Mouse (Mus musculus) left cerebral cortex, adult 2 months (tissue): ENCODE measurements at regions not wholly inside any gene's neighbourhood (a gene's known extent, or its start where the extent isn't known, plus 50 kb on each side); places are given as distances from the start of the nearest gene placed in this dataset.
A peak's percentile ranks its signal among the peaks of the same experiment; 100 is the strongest.

ENCODE experiments used
- DNase-seq, 2 experiments: peaks; one replicate each; pipeline ENCODE4 v3.0.0; 2021 to 2022; ENCODE audit warnings: low spot score in 2 of 2, mixed read lengths in 1 of 2; ENCODE audit errors: extremely low spot score in 1 of 2
- H3K27ac ChIP-seq: fragments of 200-600 bp; 2 replicates; pipeline ENCODE4 v1.8.1; 2022
- H3K4me3 ChIP-seq: fragments of 200-600 bp; 2 replicates; pipeline ENCODE4 v1.8.1; 2022
- CTCF ChIP-seq: fragments of 200-600 bp; IDR thresholded peaks from 2 replicates; pipeline ENCODE4 v1.8.1; 2022; ENCODE audit warnings: antibody characterized with exemption, mild to moderate bottlenecking, moderate library complexity
- intact Hi-C: fragments of 180-260 bp; cut with DNase I; formaldehyde crosslinking; loops from one replicate; pipeline ENCODE4 v1.15.1; 2025

DNA sequence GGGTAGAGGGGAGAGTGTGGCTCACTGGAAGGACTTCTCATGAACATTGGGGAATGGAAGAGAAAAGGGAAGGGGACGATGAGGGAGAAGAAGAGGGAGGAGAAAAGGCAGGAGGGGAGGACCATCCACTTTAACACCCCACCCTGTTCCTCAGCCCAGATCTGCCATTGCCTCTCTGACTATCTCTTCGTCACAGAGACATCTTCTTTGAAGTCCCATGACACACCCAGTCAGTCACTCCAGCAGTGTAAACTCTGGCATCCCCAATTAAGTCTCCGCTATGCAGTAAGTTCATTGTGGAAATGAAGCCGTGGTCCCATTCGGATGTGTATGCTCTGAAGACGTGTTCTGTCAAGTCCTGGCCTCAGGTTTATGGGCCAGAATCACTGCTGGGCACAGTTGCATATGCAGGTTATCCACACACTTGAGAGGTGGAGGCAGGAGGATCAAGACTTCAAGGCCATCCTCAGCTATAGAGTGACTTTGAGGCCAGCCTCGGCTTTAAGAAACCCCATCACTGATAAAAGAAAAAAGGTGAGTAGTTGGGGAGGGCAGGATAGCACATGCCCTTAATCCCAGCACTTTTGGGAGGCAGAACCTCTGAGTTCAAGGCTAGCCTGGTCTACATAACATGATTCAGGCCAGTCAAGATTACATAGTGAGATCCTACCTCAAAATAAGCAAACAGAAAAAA lies 141.0 kb upstream of the Med13l start:
- no peak for DNase-seq
- intact Hi-C loops, result loop anchor here (10.0 kb wide), 1 partner anchor 145 kb away; no protein-coding TSS in a partner anchor
- no peak overlapping the region for H3K4me3 ChIP-seq
- no peak for TF ChIP-seq CTCF
- H3K27ac ChIP-seq, result no peak overlapping the region

DNA sequence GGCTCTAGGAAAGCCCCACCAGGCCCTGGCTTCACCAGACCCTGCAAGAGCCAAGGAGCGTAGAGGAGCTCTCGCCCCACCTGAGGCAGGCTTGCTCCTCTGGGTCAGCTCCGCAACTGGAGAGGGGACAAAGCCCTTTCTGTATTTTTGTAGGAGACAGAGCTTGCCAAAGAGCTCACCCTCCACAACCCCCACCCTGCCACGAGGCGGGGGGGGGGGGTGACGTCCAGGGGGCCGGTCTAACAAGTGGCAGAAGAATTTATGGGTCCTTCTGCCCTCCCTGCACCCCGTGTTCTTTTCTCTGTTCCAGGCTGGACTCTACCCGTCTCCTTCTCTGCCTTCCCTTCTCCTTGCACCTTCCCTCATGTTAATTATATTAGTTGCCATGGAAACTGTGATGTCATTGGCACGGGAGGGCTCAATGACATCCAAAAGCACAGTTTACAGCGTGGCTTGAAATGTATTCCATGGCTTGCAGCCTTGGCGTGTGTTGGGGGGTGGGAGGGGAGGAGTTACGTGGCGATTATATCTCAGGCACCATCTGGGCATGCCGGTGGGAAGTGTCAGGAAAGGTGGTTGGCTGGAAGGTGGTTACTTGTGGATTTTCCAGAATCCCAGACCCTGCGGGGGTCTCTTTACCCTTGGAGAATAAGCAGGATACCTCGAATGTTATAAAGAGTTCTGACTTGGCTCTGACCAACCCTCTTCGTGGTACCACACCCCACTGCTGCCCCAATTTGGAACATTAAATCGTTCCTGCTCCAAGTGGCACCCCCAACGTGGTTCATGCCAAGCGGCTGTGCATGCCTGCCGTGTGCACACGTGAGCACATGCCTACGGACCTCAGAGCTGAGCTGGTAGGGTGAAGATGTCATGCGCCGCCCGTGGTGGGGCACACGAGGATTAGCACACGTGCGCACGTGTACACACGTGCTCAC lies 138.3 kb upstream of the Med13l start:
- Histone ChIP-seq H3K27ac (peak overlapping the region; percentile 92), H3K4me3 (peak overlapping the region; percentile 38)
- DNase-seq, result peak; percentile 55 to 68
- intact Hi-C loops, result loop anchor here (2.0 to 10.0 kb wide), 3 partner anchors 41 to 147 kb away; no protein-coding TSS in a partner anchor
- no peak for TF ChIP-seq CTCF

DNA sequence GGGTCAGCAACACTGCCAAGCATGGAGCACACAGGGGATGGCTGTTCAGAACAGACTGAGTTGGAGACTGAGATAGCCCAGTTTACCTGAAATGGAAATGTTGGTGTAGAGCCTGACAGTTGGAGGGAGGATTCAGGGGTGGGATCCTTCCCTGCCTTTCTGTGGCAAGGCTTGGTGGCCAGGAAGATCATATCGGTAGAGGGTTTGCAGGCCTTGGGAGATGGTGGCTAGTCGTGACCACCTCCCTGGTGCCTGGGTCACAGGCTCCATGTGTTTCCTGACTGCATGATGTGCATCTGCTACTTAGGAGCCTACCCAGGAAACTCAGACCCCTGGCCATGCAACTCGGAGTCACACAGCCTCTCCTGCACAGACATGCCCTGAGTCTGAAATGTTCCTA lies 136.3 kb upstream of the Med13l start:
- no peak for DNase-seq
- no peak for TF ChIP-seq CTCF
- intact Hi-C loops, result loop anchor here (10.0 kb wide), 1 partner anchor 149 kb away; no protein-coding TSS in a partner anchor
- Histone ChIP-seq H3K27ac (peak overlapping the region; percentile 28; the same call in 1 of the 2 replicates), H3K4me3 (no peak overlapping the region)

DNA sequence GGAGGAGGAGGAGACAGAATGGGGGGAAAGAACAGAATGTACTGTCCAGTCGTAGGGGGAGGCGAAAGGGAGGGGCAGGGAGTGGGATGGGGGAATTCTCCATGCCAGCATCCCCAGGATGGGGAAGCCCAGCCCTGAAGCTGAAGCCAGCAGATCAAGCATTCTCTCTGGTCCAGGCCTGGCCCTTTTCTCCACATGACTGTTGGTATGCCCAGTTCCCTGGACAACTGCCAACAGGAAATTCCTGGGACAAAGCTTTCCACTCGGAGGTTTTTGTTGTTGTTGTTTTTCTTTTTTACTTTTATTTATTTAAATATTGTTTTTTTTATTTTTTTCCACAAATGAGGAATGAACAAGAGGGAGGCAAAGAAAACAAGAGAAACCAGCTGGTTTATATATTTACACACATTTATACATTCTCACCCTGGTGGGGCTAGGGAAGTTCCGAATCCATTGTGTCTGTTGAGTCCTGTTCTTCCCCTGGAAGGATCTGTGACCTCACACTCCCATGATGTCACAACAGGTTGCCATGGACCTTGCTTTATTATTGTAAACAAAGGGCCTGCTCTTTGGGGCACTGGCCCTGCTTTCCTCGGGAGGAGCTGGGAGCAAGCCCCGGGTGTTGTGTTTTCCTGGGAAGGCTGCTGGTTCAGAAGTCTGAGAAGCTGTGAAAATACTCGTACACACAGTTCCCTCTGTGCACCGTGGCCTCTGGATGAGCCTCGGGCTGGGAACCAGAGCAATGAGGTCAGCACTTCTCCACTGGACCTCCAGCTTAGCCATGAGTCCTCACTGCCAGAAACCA lies 135.5 kb upstream of the Med13l start:
- Histone ChIP-seq H3K27ac (peak overlapping the region; percentile 64), H3K4me3 (no peak overlapping the region)
- no peak for DNase-seq
- intact Hi-C loops, result loop anchor here (10.0 kb wide), 1 partner anchor 150 kb away; no protein-coding TSS in a partner anchor
- TF ChIP-seq CTCF, result no peak

- Histone ChIP-seq H3K27ac (peak overlapping the region; percentile 55; the same call in 1 of the 2 replicates), H3K4me3 (no peak overlapping the region)
- intact Hi-C loops, result loop anchor here (2.0 to 10.0 kb wide), 3 partner anchors 96 to 152 kb away; partner anchors contain the start of gene Med13l
- TF ChIP-seq CTCF, result no peak
- peak in 1 of 2 experiments; percentile 49 for DNase-seq
These were observed 133.8 kb upstream of the Med13l start for GRCm38 (mm10) chr5:118426673-118427072.

DNA sequence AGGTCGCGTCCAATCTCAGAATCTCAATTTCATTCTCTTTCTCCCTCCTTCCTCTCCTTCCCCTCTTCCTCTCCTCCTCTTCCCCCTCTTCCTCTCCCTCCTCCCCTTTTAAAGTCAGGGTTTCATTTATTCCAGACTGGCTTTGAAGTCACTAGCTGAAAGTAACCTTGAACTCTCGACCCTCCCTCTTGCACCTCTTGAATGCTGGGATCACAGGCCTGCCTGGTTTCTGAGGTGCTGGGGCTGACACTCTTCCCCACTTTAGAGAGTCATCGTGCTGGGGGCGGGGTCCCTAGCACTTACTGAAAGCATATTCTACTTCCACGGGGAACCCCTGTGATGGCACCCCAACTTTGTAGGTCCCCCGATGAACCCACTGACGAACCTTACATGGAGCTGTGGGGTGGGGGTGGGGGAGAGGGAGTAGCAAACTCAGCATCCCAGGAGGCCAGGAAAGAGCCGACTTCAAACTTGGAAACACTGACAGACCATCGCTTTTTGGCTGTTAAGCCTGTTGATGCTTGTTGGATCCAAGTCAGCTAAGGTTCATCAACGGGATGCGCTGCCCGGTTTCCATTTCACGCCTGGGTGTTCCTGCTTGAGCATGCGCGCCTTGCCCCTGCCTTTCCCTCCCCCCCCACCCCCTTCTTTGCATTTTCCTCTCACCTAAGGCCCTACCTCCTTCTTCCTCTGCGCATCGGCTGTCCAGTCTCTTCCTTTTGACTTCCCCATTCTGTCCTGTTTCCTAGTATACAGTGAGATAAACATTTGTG lies 132.0 kb upstream of the Med13l start:
- TF ChIP-seq CTCF, result no peak
- Histone ChIP-seq H3K4me3 (no peak overlapping the region), H3K27ac (no peak overlapping the region)
- no peak for DNase-seq
- intact Hi-C loops, result loop anchor here (10.0 kb wide), 1 partner anchor 154 kb away; no protein-coding TSS in a partner anchor

DNA sequence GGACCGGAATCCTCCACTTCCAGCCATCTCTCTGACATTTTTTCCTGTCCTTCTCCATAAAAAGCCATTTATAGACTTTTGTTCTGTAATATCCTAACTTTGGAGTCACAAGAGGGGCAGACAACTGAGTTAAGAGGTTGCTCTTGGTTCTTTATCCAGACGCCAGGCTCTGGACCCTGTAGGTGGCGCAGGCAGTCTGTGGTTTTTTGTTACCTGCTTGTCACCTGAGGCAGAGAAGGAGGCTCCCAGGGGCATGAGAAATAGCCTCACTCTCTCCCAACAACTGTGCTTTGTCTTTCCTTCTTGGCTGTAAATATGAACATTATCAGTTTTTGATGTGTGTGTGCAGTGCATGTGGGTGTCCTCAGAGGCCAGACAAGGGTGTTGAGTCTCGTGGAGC lies 126.9 kb upstream of the Med13l start:
- TF ChIP-seq CTCF, result no peak
- no peak overlapping the region for H3K27ac ChIP-seq
- no peak for DNase-seq
- intact Hi-C loops, result no loop called here
- no peak overlapping the region for H3K4me3 ChIP-seq

GRCm38 (mm10) chr5:118434718-118435555 lies 125.5 kb upstream of the Med13l start:
- intact Hi-C loops, result no loop called here
- peak in 1 of 2 experiments; percentile 36 for DNase-seq
- Histone ChIP-seq H3K27ac (no peak overlapping the region), H3K4me3 (no peak overlapping the region)
- TF ChIP-seq CTCF, result no peak

- Histone ChIP-seq H3K4me3 (no peak overlapping the region), H3K27ac (no peak overlapping the region)
- no peak for DNase-seq
- no peak for TF ChIP-seq CTCF
- intact Hi-C loops, result no loop called here
These were observed 124.9 kb upstream of the Med13l start for GRCm38 (mm10) chr5:118435556-118435950.

- no peak overlapping the region for H3K4me3 ChIP-seq
- intact Hi-C loops, result no loop called here
- DNase-seq, result no peak
- no peak overlapping the region for H3K27ac ChIP-seq
- TF ChIP-seq CTCF, result no peak
These were observed 124.4 kb upstream of the Med13l start for GRCm38 (mm10) chr5:118436035-118436434.
